Mouse (Mus musculus) hindbrain, embryonic 14.5 days (tissue): ENCODE results near the gene Rps25. TPM values are rescaled to one million over a fixed set of nuclear protein-coding genes. Genes with fewer than 3 reads are reported as not detected.
"Not testable (repeated sequence)": the region's sequence is repeated elsewhere in the genome, so short reads cannot be mapped to it uniquely, and the experiment has no call there.

ENCODE experiments used
- ATAC-seq: fragments of 200-750 bp; cut with Nextera tagmentation; 2 replicates; pipeline ENCODE4 v1.8.0; 2017; ENCODE audit warnings: moderate number of reproducible peaks, mild to moderate bottlenecking, moderate TSS enrichment, moderate library complexity; ENCODE audit not compliant: low FRiP score
- DNase-seq: peaks from one replicate; pipeline ENCODE4 v3.0.0-alpha.2; 2015; ENCODE audit warnings: low spot score
- H3K27ac ChIP-seq: fragments of 300-500 bp; sonication (generic); 2 replicates; pipeline ENCODE4 v1.5.1; 2014; ENCODE audit warnings: mild to moderate bottlenecking, moderate library complexity
- H3K27me3 ChIP-seq: fragments of 300-500 bp; sonication (generic); 2 replicates; pipeline ENCODE4 v1.6.1; 2014; ENCODE audit warnings: mild to moderate bottlenecking, low read length, mixed read lengths; ENCODE audit not compliant: control insufficient read depth, insufficient read depth
- H3K36me3 ChIP-seq: fragments of 300-500 bp; sonication (generic); replicated peaks from 2 replicates; pipeline ENCODE4 v1.6.1; 2014; ENCODE audit not compliant: control insufficient read depth, insufficient read depth
- H3K4me1 ChIP-seq: fragments of 300-500 bp; sonication (generic); replicated peaks from 2 replicates; pipeline ENCODE4 v1.6.1; 2014; ENCODE audit warnings: antibody characterized with exemption, low read length, mixed read lengths; ENCODE audit not compliant: control insufficient read depth, insufficient read depth
- H3K4me2 ChIP-seq: fragments of 300-500 bp; sonication (generic); replicated peaks from 2 replicates; pipeline ENCODE4 v1.6.1; 2014; ENCODE audit warnings: mild to moderate bottlenecking, moderate library complexity
- H3K4me3 ChIP-seq: fragments of 300-500 bp; sonication (generic); replicated peaks from 2 replicates; pipeline ENCODE4 v1.5.1; 2014; ENCODE audit warnings: mild to moderate bottlenecking, low read length
- H3K9ac ChIP-seq: fragments of 300-500 bp; sonication (generic); 2 replicates; pipeline ENCODE4 v1.6.1; 2014
- H3K9me3 ChIP-seq: fragments of 300-500 bp; sonication (generic); 2 replicates; pipeline ENCODE4 v1.6.1; 2016; ENCODE audit warnings: low read length; ENCODE audit not compliant: control insufficient read depth
- WGBS: fragments of 180-500 bp; shearing (Covaris S2); extraction: QIAGEN DNeasy Blood & Tissue Kit; methylation state at CpG from one replicate; pipeline ENCODE4 v1.1.7; 2014; 5-methylcytosine and 5-hydroxymethylcytosine counted together
- polyA plus RNA-seq: library from polyadenylated mRNA; unstranded; fragments of >200 nt; fragmentation: Nextera tagmentation; extraction: Ambion mirVana; gene quantifications from 2 replicates; pipeline ENCODE4 v1.2.1, GENCODE M21; 2014

Gene Rps25
- polyA plus RNA-seq, 1 experiment from 2014 or later, result 1,438 TPM

- Histone ChIP-seq H3K9me3 (no peaks in the 10 kb centered on the region), H3K9ac (peak overlapping the region; percentile 84), H3K27me3 (no peaks in the 10 kb centered on the region), H3K27ac (no peak overlapping the region), H3K36me3 (peaks cover 56% of the 10 kb centered on the region), H3K4me1 (peaks cover 19% of the 10 kb centered on the region), H3K4me2 (peak overlapping the region; percentile 91), H3K4me3 (peak overlapping the region; percentile 78)
- WGBS, result 83% methylated on average over 13 of the region's 13 CpGs
- DNase-seq (no peak), ATAC-seq (no peak)
Observed at GRCm38 (mm10) chr9:44399114-44399794, 7.7 kb upstream of the Rps25 start.

- H3K4me1 ChIP-seq, result peaks cover 19% of the 10 kb centered on the region
- ATAC-seq (no peak), DNase-seq (no peak)
- H3K27me3 ChIP-seq, result no peaks in the 10 kb centered on the region
- H3K4me2 ChIP-seq, result peak overlapping the region; percentile 91
- no peak overlapping the region for H3K4me3 ChIP-seq
- 94% methylated on average over 6 of the region's 6 CpGs for WGBS
- no peak overlapping the region for H3K27ac ChIP-seq
- H3K9me3 ChIP-seq, result no peaks in the 10 kb centered on the region
- peaks cover 61% of the 10 kb centered on the region for H3K36me3 ChIP-seq
- no peak overlapping the region for H3K9ac ChIP-seq
Observed at GRCm38 (mm10) chr9:44399795-44400114, 7.2 kb upstream of the Rps25 start.

GRCm38 (mm10) chr9:44401081-44401480 is 5.9 kb upstream of the Rps25 start:
- Histone ChIP-seq H3K9me3 (no peaks in the 10 kb centered on the region), H3K36me3 (peaks cover 70% of the 10 kb centered on the region), H3K27me3 (no peaks in the 10 kb centered on the region), H3K27ac (no peak overlapping the region), H3K9ac (no peak overlapping the region), H3K4me2 (no peak overlapping the region), H3K4me3 (no peak overlapping the region), H3K4me1 (peaks cover 27% of the 10 kb centered on the region)
- DNase-seq (no peak), ATAC-seq (no peak)
- 76% methylated on average over 4 of the region's 4 CpGs for WGBS

DNA sequence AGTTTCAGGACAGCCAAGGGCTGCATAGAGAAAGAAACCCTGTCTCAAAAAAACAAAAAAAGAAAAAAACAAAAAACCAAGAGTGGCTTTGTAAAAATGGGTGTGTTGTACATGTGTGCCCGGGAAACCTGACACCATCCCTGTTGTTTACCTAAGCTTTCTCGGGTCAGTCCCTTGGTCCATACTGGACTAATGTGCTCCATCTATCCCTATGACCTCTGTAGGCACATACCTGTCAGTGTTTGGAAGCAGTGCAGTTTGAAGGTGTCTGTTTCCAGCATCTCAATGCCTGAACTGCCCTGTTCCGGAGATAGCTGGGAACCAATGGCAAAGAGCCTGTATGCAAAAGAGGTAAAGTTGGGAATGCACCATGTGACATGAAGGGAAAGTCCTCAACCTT is 1.9 kb upstream of the Rps25 start:
- H3K4me3 ChIP-seq, result no peak overlapping the region
- peaks cover 71% of the 10 kb centered on the region for H3K36me3 ChIP-seq
- H3K9me3 ChIP-seq, result no peaks in the 10 kb centered on the region
- no peak overlapping the region for H3K27ac ChIP-seq
- H3K27me3 ChIP-seq, result no peaks in the 10 kb centered on the region
- no peak overlapping the region for H3K4me2 ChIP-seq
- WGBS, result 88% methylated on average over 3 of the region's 3 CpGs
- ATAC-seq, result no peak
- H3K9ac ChIP-seq, result 0 out of 2 replicates have a peak overlapping the region, but pooled peaks have one; percentile 24
- DNase-seq, result no peak
- H3K4me1 ChIP-seq, result peaks cover 18% of the 10 kb centered on the region

GRCm38 (mm10) chr9:44407752-44408097 is 786 bp downstream of the Rps25 start:
- peak overlapping the region; percentile 85 for H3K9ac ChIP-seq
- peak overlapping the region; percentile 73 for H3K4me3 ChIP-seq
- H3K36me3 ChIP-seq, result peaks cover 71% of the 10 kb centered on the region
- under 1% methylated on average over 24 of the region's 24 CpGs for WGBS
- DNase-seq (no peak), ATAC-seq (no peak)
- H3K4me2 ChIP-seq, result peak overlapping the region; percentile 79
- H3K9me3 ChIP-seq, result no peaks in the 10 kb centered on the region
- H3K27ac ChIP-seq, result peak overlapping the region; percentile 97
- no peaks in the 10 kb centered on the region for H3K27me3 ChIP-seq
- peaks cover 18% of the 10 kb centered on the region for H3K4me1 ChIP-seq

- ATAC-seq, H3K9me3 ChIP-seq, H3K27me3 ChIP-seq, H3K9ac ChIP-seq, DNase-seq, H3K27ac ChIP-seq: not testable (repeated sequence)
- peaks cover 70% of the 10 kb centered on the region for H3K36me3 ChIP-seq
- H3K4me1 ChIP-seq, result peaks cover 18% of the 10 kb centered on the region
- 89% methylated on average over 9 of the region's 9 CpGs for WGBS
- peak overlapping the region; percentile 79 for H3K4me2 ChIP-seq
- H3K4me3 ChIP-seq, result peak overlapping the region; percentile 73
Observed at GRCm38 (mm10) chr9:44408693-44409092, 1.8 kb downstream of the Rps25 start.

GRCm38 (mm10) chr9:44410647-44411336 is 3.9 kb downstream of the Rps25 start:
- H3K36me3 ChIP-seq, result peaks cover 64% of the 10 kb centered on the region
- no peaks in the 10 kb centered on the region for H3K9me3 ChIP-seq
- H3K4me1 ChIP-seq, result peaks cover 13% of the 10 kb centered on the region
- no peaks in the 10 kb centered on the region for H3K27me3 ChIP-seq
- no peak overlapping the region for H3K4me3 ChIP-seq
- DNase-seq (no peak), ATAC-seq (no peak)
- H3K27ac ChIP-seq, result no peak overlapping the region
- WGBS, result 91% methylated on average over 2 of the region's 2 CpGs
- H3K4me2 ChIP-seq, result no peak overlapping the region
- H3K9ac ChIP-seq, result no peak overlapping the region

GRCm38 (mm10) chr9:44411601-44412130 is 4.7 kb downstream of the Rps25 start:
- H3K36me3 ChIP-seq, result peaks cover 67% of the 10 kb centered on the region
- H3K9me3 ChIP-seq, result no peaks in the 10 kb centered on the region
- peaks cover 8% of the 10 kb centered on the region for H3K4me1 ChIP-seq
- 80% methylated on average over 1 of the region's 1 CpGs for WGBS
- no peak overlapping the region for H3K27ac ChIP-seq
- H3K4me2 ChIP-seq, result no peak overlapping the region
- H3K4me3 ChIP-seq, result no peak overlapping the region
- ATAC-seq (no peak), DNase-seq (no peak)
- H3K9ac ChIP-seq, result no peak overlapping the region
- H3K27me3 ChIP-seq, result no peaks in the 10 kb centered on the region

- WGBS, result 89% methylated on average over 4 of the region's 4 CpGs
- ATAC-seq, result no peak
- Histone ChIP-seq H3K36me3 (peaks cover 67% of the 10 kb centered on the region), H3K27ac (no peak overlapping the region), H3K4me1 (peaks cover 13% of the 10 kb centered on the region), H3K9me3 (no peaks in the 10 kb centered on the region), H3K27me3 (no peaks in the 10 kb centered on the region), H3K4me2 (no peak overlapping the region), H3K9ac (no peak overlapping the region), H3K4me3 (no peak overlapping the region)
- no peak for DNase-seq
Observed at GRCm38 (mm10) chr9:44412306-44412705, 5.4 kb downstream of the Rps25 start.
